Mouse (Mus musculus) cerebellum, adult 18-20 months (tissue): Measurements from ENCODE around the gene Pcna.
"Not testable (repeated sequence)": the region's sequence is repeated elsewhere in the genome, so short reads cannot be mapped to it uniquely, and the experiment has no call there.

ENCODE experiments used
- DNase-seq, 2 experiments: peaks; one replicate each; pipeline ENCODE4 v3.0.0; 2021

Pcna gene

GRCm38 (mm10) chr2:132252542-132253528, at the start of gene Pcna:
TSS of gene Pcna (minus strand) at chr2:132253314.
- peak; percentile 95 to 98 for DNase-seq

DNA sequence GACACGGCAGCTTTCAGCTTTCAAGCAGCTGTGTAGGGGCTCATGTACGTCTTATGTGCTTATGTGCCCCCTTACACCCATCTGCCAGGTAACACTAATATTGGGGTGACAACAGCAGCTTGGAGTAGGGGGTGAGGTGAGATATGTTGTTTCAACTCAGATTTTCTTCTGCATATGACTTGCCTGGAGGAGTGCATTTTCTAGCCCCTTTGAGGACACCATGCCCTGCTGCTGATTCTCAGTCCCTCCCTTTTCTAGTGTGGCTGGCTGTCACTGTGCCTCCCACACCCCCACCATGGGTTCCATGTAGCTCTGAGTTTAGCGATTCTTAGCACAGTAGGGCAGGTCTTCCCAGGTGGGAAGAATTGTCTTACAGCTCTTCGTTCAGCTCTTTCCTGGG, 48.3 kb upstream of the Pcna start:
- no peak for DNase-seq

- DNase-seq: no peak
These were observed 45.1 kb upstream of the Pcna start for GRCm38 (mm10) chr2:132298250-132298649.

- no peak for DNase-seq
These were observed 40.8 kb upstream of the Pcna start for GRCm38 (mm10) chr2:132293694-132294450.

DNA sequence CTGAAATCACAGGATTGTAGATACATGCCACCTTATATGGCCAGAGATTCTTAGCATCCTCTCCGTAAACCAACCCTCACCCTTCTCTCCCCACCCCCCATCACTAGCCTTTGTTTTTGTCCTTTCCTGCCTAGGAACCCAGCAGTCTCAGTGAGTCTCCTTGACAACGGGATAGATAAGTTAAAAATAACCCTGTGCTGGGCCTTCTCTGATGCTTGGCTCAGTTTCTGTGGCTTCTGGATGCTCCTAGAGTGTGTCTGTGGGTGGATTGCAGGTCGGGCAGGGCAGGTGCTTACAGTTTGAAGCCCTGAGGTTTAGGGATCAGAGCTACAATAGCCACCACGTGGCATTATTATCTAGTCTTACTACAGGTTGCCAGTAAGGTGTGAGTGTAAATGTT, 39.0 kb upstream of the Pcna start:
- peak; percentile 68 to 76 for DNase-seq

GRCm38 (mm10) chr2:132291265-132291664, 38.2 kb upstream of the Pcna start:
- no peak for DNase-seq

- DNase-seq: no peak
These were observed 37.7 kb upstream of the Pcna start for GRCm38 (mm10) chr2:132290808-132291207.

DNA sequence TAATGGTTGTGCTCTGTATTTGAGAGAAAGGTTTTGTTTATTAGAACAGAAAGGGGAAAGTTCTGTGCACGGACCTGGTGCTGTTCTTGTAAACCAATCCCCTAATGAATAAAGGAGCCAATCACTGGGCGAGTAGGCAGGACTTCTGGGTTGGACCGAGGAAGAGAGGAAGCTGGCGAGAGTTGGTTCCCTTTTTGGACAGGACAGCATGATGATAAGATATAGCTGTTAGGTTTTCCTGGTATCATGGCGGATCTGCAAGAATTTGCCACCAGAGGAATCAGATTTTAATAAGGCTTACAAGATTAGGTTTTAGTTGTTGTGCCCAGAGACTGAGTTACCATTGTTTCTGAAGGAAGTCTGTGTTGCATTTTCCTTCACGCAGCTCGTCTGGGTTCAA, 36.1 kb upstream of the Pcna start:
- not testable (repeated sequence) for DNase-seq

DNA sequence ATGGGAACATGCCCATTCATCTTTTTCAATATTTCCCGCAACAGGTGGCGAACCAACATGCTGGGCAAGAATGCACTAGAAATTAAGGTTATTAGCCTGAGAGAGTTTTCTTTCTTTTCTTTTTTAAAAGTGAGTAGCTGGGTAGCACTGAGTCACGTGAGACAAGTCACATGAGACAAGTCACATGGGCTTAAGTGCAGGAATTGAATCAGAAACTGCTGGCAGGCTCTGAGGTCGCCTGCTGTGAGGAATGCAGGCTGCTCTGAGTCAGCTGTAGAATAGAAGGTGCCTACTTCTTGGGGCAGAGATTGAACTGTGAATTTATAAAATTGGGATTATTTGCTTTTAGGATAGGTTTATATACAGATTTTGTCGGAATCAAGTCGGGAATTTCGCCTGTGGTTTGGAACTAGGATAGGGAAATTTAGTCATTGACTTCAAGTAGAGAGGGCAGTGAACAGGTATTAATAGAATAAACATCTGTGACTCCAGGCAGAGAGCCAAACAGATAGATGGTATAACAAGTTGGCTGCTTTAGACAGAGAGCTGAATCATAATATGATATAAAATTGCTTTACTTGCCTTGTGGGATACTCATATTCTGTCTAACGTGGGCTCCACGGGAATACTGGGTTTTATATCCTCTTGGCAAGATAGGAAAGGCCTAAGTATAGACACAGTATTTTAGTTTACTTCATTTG, 33.4 kb upstream of the Pcna start:
- DNase-seq: peak; percentile 74 to 75

DNA sequence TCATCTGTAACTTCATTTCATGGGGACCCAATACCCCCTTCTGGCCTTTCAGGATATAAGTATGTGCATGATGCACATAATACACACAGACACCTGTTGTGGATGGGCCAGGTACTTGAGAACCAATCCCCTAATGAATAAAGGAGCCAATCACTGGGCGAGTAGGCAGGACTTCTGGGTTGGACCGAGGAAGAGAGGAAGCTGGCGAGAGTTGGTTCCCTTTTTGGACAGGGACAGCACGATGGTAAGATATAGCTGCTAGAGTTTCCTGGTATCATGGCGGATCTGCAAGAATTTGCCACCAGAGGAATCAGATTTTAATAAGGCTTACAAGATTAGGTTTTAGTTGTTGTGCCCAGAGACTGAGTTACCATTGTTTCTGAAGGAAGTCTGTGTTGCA, 32.6 kb upstream of the Pcna start:
- not testable (repeated sequence) for DNase-seq

DNA sequence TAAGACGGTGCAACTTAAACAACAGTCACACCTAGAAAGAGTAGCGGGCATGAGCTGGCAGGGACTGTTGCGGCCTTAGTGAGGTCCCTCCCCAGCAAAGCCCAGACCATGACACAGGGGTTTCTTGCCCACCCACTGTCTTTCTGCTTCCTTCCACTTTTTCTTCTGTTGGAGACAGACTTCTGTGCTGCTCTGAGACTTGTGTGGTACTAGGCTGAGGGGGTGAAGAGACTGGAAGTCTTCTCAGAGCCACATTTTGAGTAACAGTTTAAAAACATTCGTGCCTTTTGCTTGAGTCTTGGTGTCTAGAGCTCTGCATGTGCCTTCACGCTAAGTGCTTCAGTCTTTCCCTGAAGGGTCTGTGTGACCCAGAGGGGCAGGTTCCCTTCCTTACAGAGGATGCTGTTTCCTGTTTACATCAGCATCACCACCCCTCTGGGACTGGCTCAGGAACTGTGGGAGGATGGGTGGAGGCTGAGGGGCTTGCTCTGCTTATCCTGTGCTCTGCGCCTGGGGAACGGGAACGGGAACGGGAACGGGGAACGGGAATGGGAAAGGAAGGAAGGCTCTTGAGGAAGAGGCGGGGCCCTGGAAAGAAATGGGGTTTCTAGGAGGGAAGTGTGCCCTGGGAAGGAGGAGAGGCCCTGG, 31.5 kb upstream of the Pcna start:
- no peak for DNase-seq

DNA sequence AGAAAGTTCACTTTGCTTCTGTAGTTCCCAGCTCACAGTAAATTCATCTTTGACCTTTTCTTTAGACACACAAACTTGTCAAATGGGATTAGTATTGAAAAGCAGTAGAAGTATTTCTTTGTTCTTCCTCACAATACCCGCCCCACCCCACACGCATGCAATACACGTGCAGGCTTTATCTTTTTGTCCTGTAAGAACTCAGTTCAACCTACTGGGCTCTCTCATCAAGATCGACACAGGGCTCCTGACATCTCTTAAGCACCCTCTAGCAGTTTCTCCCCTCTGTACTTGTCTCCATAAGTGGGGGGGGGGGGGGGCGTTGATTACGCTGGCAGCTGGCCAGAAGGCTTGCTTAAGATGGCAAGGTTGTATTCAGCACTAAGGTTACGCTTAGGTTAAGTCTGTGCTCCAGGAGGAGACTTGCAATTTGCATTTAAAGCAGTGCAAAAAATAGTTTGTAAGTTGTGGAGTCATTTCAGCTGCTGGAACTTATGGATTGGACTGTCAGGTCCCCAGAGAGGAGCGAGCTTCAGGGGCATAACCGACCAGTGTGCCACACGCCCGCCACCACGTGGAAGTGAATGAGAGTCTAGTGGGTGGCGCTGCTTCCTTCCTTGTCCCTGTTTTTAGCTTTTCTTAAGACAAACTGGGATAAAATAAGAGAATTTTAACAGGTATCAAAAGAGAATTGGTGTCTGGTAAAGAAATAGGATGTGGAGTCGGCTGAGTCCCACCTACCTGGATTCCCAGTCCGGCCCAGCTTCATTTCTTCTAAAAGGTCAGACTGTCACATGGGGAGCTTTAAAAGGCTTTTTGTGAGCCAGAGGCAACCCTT, 30.3 kb upstream of the Pcna start:
- no peak for DNase-seq

GRCm38 (mm10) chr2:132282453-132283174, 29.5 kb upstream of the Pcna start:
- DNase-seq: no peak

DNA sequence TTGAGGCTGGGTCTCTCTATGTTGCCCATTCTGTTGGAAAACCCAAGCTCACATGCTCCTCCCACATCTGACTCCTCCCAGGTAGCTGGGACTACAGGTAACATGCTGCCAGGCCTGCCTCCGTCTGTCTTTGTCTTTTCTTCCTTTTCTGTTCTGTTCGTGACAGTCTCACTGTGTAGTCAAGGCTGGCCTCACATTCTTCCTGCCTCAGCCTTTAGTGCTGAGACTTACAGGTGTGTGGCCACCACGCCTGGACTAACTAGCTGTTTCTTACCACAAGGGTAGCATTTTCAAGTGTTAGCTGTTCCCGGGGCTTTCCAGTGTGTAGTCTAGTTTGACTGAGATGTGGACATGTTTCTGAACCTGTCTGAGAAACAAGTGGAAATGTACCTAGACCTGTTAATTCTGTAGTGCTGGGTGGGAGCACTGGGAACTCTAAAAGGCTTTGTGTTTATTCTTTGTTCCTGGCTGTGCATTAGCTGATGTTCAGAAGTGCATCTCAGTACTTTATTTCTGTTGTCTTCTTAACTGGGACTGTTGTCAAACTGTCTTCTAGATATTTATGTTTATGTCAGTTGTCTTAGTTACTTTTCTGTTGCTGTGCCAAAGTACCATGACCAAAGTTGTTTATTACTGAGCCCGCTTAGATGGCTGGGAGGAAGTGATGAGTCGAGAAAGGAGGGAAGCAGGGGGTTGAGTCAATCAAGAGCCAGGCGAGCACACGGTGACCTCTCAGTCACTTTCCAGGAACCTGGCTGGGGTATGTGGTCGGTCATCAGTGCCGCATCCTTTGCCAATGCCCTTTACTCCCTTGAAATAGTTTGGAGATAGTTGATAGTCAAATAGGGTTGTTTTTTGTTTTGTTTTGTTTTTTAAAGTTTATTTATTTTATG, 28.7 kb upstream of the Pcna start:
- DNase-seq: no peak

- no peak for DNase-seq
These were observed 27.5 kb upstream of the Pcna start for GRCm38 (mm10) chr2:132280518-132281120.

DNA sequence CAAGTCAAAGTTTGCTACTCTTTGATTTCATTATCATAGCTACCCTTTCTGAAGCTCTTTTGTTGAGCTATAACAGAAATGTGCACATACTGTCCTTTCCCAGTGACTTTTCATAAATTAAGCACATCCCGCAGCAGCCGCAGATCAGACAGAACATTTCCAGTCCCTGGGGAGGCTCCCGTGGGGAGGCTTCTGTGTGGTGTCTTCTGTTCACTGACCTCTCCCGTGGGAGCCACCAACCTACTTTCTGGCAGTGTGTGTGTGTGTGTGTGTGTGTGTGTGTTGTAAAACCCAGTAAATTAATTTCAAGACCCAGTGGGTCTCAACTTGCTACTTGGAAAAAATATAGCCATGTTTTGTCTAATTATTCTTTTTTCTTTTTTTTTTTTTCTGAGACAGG, 26.9 kb upstream of the Pcna start:
- no peak for DNase-seq

- DNase-seq: no peak
These were observed 26.3 kb upstream of the Pcna start for GRCm38 (mm10) chr2:132279336-132279882.

DNA sequence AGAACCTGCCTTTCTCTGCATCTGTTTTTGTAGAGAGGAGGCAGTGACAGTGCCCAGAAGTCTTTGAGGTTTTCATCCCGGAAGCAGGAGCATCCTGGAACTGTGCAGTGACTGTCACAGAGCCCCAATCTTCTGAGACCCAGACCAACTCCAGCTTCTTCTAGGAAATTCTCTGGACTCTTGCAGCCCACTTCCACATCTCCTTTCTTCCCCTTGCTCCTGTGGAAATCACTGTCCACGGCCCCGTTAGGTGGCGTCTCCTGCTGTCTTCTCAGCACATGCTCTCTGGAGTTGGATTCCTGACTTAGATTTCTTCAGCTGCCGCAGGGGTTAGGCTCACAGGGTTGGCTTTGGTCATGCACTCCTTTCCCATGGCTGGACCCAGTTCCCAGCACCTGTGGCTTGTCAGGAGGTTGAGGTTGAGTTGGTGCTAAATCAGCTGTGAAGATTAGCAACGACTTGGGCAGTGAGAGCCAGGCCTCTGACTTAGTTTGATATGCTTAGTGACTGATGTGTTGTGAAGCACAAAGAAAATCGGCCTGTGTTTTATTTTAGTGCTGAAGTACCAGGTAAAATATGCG, 25.2 kb upstream of the Pcna start:
- DNase-seq: no peak

DNA sequence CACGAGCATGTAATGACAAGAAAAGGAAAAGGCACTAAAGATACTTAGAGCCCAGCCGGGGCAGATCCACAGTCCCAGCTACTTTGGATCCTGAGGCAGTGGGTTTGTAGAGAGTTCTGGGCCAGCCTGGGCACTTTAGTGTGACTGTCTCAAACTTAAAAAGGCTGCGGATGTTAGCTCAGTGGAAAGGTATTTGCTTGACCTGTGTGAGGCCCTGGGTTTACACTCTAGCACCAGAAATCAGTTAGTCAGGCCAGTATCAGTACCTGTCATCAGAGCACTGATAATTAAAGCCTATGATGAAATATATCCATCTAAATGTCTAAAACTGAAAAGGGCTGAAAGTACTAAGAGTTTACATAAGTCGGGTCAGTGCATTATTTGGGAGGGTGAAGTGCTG, 23.1 kb upstream of the Pcna start:
- no peak for DNase-seq
